Mouse (Mus musculus) mouse embryonic stem cell (cell line): ENCODE measurements at regions not wholly inside any gene's neighbourhood (a gene's known extent, or its start where the extent isn't known, plus 50 kb on each side); places are given as distances from the start of the nearest gene placed in this dataset.

Experiments used
- in situ Hi-C, 2 experiments: fragments of 300-500 bp; cut with MboI; formaldehyde crosslinking; loops; 1 replicate in 1 of 2; 3 replicates in 1 of 2; pipeline ENCODE4 v1.14.3; 2019 to 2020; ENCODE audit warnings: low sequenced_read_pairs in 2 of 2, low pct_unique_long_range_greater_than_20kb in 1 of 2, mixed read lengths in 1 of 2; ENCODE audit not compliant: unreplicated experiment in 1 of 2

GRCm38 (mm10) chr13:101032594-101032993 is 199.4 kb upstream of the Slc30a5 start:
- in situ Hi-C loops = no loop called here

GRCm38 (mm10) chr13:101026043-101026442 is 192.8 kb upstream of the Slc30a5 start:
- in situ Hi-C loops = no loop called here

GRCm38 (mm10) chr13:101025488-101025887 is 192.3 kb upstream of the Slc30a5 start:
- in situ Hi-C loops = no loop called here

GRCm38 (mm10) chr13:101024971-101025370 is 191.7 kb upstream of the Slc30a5 start:
- in situ Hi-C loops = no loop called here

GRCm38 (mm10) chr13:101019272-101019676 is 186.0 kb upstream of the Slc30a5 start:
- in situ Hi-C loops = no loop called here

GRCm38 (mm10) chr13:101017041-101017440 is 183.8 kb upstream of the Slc30a5 start:
- in situ Hi-C loops = no loop called here

- in situ Hi-C loops = no loop called here
Observed at GRCm38 (mm10) chr13:101016181-101016580, 183.0 kb upstream of the Slc30a5 start.

- in situ Hi-C loops = no loop called here
Observed at GRCm38 (mm10) chr13:101015435-101015834, 182.2 kb upstream of the Slc30a5 start.

GRCm38 (mm10) chr13:101013604-101014003 is 180.4 kb upstream of the Slc30a5 start:
- in situ Hi-C loops = no loop called here

- in situ Hi-C loops = no loop called here
Observed at GRCm38 (mm10) chr13:100990646-100991045, 157.4 kb upstream of the Slc30a5 start.

- in situ Hi-C loops = no loop called here
Observed at GRCm38 (mm10) chr13:100988671-100989531, 155.7 kb upstream of the Slc30a5 start.

GRCm38 (mm10) chr13:100988116-100988515 is 154.9 kb upstream of the Slc30a5 start:
- in situ Hi-C loops = no loop called here

- in situ Hi-C loops = no loop called here
Observed at GRCm38 (mm10) chr13:100975741-100976140, 142.5 kb upstream of the Slc30a5 start.

GRCm38 (mm10) chr13:100971080-100972017 is 138.1 kb upstream of the Slc30a5 start:
- in situ Hi-C loops = no loop called here

GRCm38 (mm10) chr13:100962811-100963540 is 129.7 kb upstream of the Slc30a5 start:
- in situ Hi-C loops = no loop called here

- in situ Hi-C loops = no loop called here
Observed at GRCm38 (mm10) chr13:100954598-100955251, 121.5 kb upstream of the Slc30a5 start.

GRCm38 (mm10) chr13:100954106-100954505 is 120.9 kb upstream of the Slc30a5 start:
- in situ Hi-C loops = no loop called here

GRCm38 (mm10) chr13:100951185-100951508 is 117.9 kb upstream of the Slc30a5 start:
- in situ Hi-C loops = no loop called here
